Mouse (Mus musculus) lung, adult 18-20 months (tissue): Measurements from ENCODE around the gene Mnd1.
A peak's percentile ranks its signal among the peaks of the same experiment; 100 is the strongest.

Experiments used
- DNase-seq, 2 experiments: peaks; one replicate each; pipeline ENCODE4 v3.0.0; 2022; ENCODE audit warnings: mixed read lengths in 2 of 2

Gene Mnd1

GRCm38 (mm10) chr3:84090982-84091381 lies 64.6 kb downstream of the Mnd1 start:
- DNase-seq, result peak; percentile 15 to 31

- no peak for DNase-seq
These were observed 68.7 kb downstream of the Mnd1 start for GRCm38 (mm10) chr3:84086921-84087320.

- no peak for DNase-seq
These were observed 69.2 kb downstream of the Mnd1 start for GRCm38 (mm10) chr3:84086337-84086736.

- no peak for DNase-seq
These were observed 70.2 kb downstream of the Mnd1 start for GRCm38 (mm10) chr3:84085429-84085828.

GRCm38 (mm10) chr3:84081208-84081722 lies 74.3 kb downstream of the Mnd1 start:
- no peak for DNase-seq

GRCm38 (mm10) chr3:84080074-84080473 lies 75.5 kb downstream of the Mnd1 start:
- no peak for DNase-seq

- no peak for DNase-seq
These were observed 78.1 kb downstream of the Mnd1 start for GRCm38 (mm10) chr3:84077505-84077904.

GRCm38 (mm10) chr3:84076543-84077332 lies 78.8 kb downstream of the Mnd1 start:
- DNase-seq, result no peak

- no peak for DNase-seq
These were observed 80.1 kb downstream of the Mnd1 start for GRCm38 (mm10) chr3:84075516-84075915.

GRCm38 (mm10) chr3:84074777-84075176 lies 80.8 kb downstream of the Mnd1 start:
- no peak for DNase-seq

GRCm38 (mm10) chr3:84071641-84072040 lies 83.9 kb downstream of the Mnd1 start:
- DNase-seq, result no peak

GRCm38 (mm10) chr3:84070811-84071210 lies 84.8 kb downstream of the Mnd1 start:
- DNase-seq, result no peak

- DNase-seq, result peak in 1 of 2 experiments; percentile 31
These were observed 86.5 kb downstream of the Mnd1 start for GRCm38 (mm10) chr3:84068831-84069709.

GRCm38 (mm10) chr3:84065825-84066224 lies 89.8 kb downstream of the Mnd1 start:
- no peak for DNase-seq

GRCm38 (mm10) chr3:84063369-84063914 lies 92.1 kb downstream of the Mnd1 start:
- no peak for DNase-seq

GRCm38 (mm10) chr3:84061523-84062453 lies 93.8 kb downstream of the Mnd1 start:
- no peak for DNase-seq

- DNase-seq, result no peak
These were observed 94.6 kb downstream of the Mnd1 start for GRCm38 (mm10) chr3:84060946-84061345.

GRCm38 (mm10) chr3:84060128-84060527 lies 95.5 kb downstream of the Mnd1 start:
- DNase-seq, result no peak

- no peak for DNase-seq
These were observed 95.9 kb downstream of the Mnd1 start for GRCm38 (mm10) chr3:84059676-84060075.

GRCm38 (mm10) chr3:84059261-84059660 lies 96.3 kb downstream of the Mnd1 start:
- peak in 1 of 2 experiments; percentile 26 for DNase-seq

GRCm38 (mm10) chr3:84048729-84049175 lies 106.8 kb downstream of the Mnd1 start:
- peak; percentile 44 to 62 for DNase-seq

- no peak for DNase-seq
These were observed 109.4 kb downstream of the Mnd1 start for GRCm38 (mm10) chr3:84046206-84046605.
